Mouse (Mus musculus) forebrain, embryonic 16.5 days (tissue): ENCODE measurements around the gene Mettl16. TPM values are rescaled to one million over a fixed set of nuclear protein-coding genes. Genes with fewer than 3 reads are reported as not detected.
A peak's percentile ranks its signal among the peaks of the same experiment; 100 is the strongest.

Source experiments
- ATAC-seq: fragments of 200-750 bp; cut with Nextera tagmentation; 2 replicates; pipeline ENCODE4 v1.8.0; 2017; ENCODE audit warnings: mild to moderate bottlenecking, moderate library complexity
- H3K27ac ChIP-seq: fragments of 300-500 bp; sonication (generic); 2 replicates; pipeline ENCODE4 v1.5.1; 2014; ENCODE audit warnings: low read length, control low read depth
- H3K27me3 ChIP-seq: fragments of 300-500 bp; sonication (generic); replicated peaks from 2 replicates; pipeline ENCODE4 v1.6.1; 2014; ENCODE audit warnings: low read length; ENCODE audit not compliant: control insufficient read depth, insufficient read depth
- H3K36me3 ChIP-seq: fragments of 300-500 bp; sonication (generic); 2 replicates; pipeline ENCODE4 v1.6.1; 2014; ENCODE audit not compliant: control insufficient read depth, insufficient read depth
- H3K4me1 ChIP-seq: fragments of 300-500 bp; sonication (generic); replicated peaks from 2 replicates; pipeline ENCODE4 v1.6.1; 2014; ENCODE audit warnings: low read length; ENCODE audit not compliant: control insufficient read depth, insufficient read depth
- H3K4me2 ChIP-seq: fragments of 300-500 bp; sonication (generic); 2 replicates; pipeline ENCODE4 v1.6.1; 2014; ENCODE audit warnings: mild to moderate bottlenecking, low read length, control low read depth
- H3K4me3 ChIP-seq: fragments of 300-500 bp; sonication (generic); replicated peaks from 2 replicates; pipeline ENCODE4 v1.5.1; 2014; ENCODE audit warnings: mild to moderate bottlenecking, low read length, control low read depth
- H3K9ac ChIP-seq: fragments of 300-500 bp; sonication (generic); replicated peaks from 2 replicates; pipeline ENCODE4 v1.6.1; 2014; ENCODE audit warnings: low read depth, low read length, control low read depth
- H3K9me3 ChIP-seq: fragments of 300-500 bp; sonication (generic); 2 replicates; pipeline ENCODE4 v1.6.1; 2016; ENCODE audit warnings: low read length; ENCODE audit not compliant: control insufficient read depth
- WGBS: fragments of 180-500 bp; shearing (Covaris S2); extraction: QIAGEN DNeasy Blood & Tissue Kit; methylation state at CpG from one replicate; pipeline ENCODE4 v1.1.7; 2014; 5-methylcytosine and 5-hydroxymethylcytosine counted together
- polyA plus RNA-seq: library from polyadenylated mRNA; unstranded; fragments of >200 nt; fragmentation: Nextera tagmentation; extraction: Ambion mirVana; gene quantifications from 2 replicates; pipeline ENCODE4 v1.2.1, GENCODE M21; 2015

Gene Mettl16
- 57.5 and 58.7 TPM in 2 replicates for polyA plus RNA-seq

- Histone ChIP-seq H3K27me3 (no peaks in the 10 kb centered on the region), H3K36me3 (peaks cover 15% of the 10 kb centered on the region), H3K4me1 (peaks cover 15% of the 10 kb centered on the region), H3K9ac (peak within 1 kb of the TSS; percentile 81), H3K27ac (peak within 1 kb of the TSS; percentile 90), H3K9me3 (no peaks in the 10 kb centered on the region), H3K4me2 (peak within 1 kb of the TSS; percentile 63), H3K4me3 (peak within 1 kb of the TSS; percentile 80)
- under 1% methylated on average over 43 of the region's 43 CpGs for WGBS
- ATAC-seq = peak; percentile 97
Measured at GRCm38 (mm10) chr11:74770595-74771207, at the start of gene Mettl16. Gene Mettl16 (plus strand): TSS chr11:74770830.

- Histone ChIP-seq H3K9me3 (no peaks in the 10 kb centered on the region), H3K36me3 (no peaks in the 10 kb centered on the region), H3K27me3 (no peaks in the 10 kb centered on the region), H3K27ac (no peak overlapping the region), H3K4me1 (peaks cover 28% of the 10 kb centered on the region), H3K4me2 (peak overlapping the region; percentile 42), H3K9ac (no peak overlapping the region), H3K4me3 (no peak overlapping the region)
- no peak for ATAC-seq
- WGBS = 72% methylated on average over 2 of the region's 2 CpGs
Measured at GRCm38 (mm10) chr11:74721141-74721540, 49.5 kb upstream of the Mettl16 start.

GRCm38 (mm10) chr11:74721971-74722370 lies 48.7 kb upstream of the Mettl16 start:
- Histone ChIP-seq H3K9ac (peak overlapping the region; percentile 49; the same call in 1 of the 2 replicates), H3K27me3 (no peaks in the 10 kb centered on the region), H3K27ac (no peak overlapping the region), H3K9me3 (no peaks in the 10 kb centered on the region), H3K36me3 (no peaks in the 10 kb centered on the region), H3K4me1 (peaks cover 24% of the 10 kb centered on the region), H3K4me3 (peak overlapping the region; percentile 49), H3K4me2 (peak overlapping the region; percentile 82)
- no peak for ATAC-seq
- WGBS = 24% methylated on average over 3 of the region's 3 CpGs

DNA sequence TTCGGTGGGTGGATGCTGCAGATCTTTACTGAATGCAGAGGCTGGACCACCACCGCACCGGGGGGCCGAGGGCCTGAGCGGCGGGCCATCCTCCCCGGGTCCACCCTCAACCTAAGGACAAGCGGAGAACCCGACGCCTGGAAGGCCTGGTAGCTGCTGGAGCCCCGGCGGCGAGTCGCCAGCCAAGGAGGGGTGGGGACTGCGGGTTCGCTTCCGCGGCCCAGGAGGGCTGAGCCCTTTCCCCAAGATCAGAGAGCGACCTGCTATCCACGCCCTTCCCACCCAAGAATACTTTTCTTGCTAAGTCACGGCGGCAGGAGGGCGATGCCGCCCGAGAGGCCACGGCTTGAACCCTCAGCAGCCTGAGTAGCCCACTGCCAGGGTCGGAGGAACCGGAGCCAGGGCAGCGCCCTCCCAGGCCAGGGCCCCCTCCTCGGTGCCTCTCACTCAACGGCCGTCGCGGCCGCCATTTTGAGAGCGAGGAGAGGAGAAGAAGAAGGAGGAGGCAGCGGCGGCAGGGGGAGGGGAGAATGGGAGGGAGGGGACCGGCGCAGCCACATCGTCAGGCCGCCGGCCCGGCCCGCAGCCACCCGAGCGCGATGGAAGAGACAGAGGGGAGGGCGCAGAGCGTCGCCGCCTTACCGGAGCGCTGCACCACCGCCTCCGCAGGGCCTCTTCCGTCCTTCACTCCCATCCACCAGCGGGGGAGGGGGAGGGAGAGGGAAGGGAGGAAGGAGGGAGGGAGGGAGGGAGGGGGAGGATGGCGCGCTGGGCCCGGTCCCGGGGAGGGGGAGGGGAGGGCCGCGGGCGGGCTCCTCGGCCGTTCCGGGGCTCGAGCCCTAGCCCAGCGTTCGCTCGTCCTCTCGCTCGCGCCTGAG lies 47.0 kb upstream of the Mettl16 start:
- Histone ChIP-seq H3K27me3 (no peaks in the 10 kb centered on the region), H3K9ac (peak overlapping the region; percentile 97), H3K4me1 (peaks cover 24% of the 10 kb centered on the region), H3K27ac (peak overlapping the region; percentile 100), H3K36me3 (no peaks in the 10 kb centered on the region), H3K4me3 (peak overlapping the region; percentile 61), H3K9me3 (no peaks in the 10 kb centered on the region), H3K4me2 (peak overlapping the region; percentile 86)
- peak; percentile 81 for ATAC-seq
- under 1% methylated on average over 49 of the region's 75 CpGs for WGBS

DNA sequence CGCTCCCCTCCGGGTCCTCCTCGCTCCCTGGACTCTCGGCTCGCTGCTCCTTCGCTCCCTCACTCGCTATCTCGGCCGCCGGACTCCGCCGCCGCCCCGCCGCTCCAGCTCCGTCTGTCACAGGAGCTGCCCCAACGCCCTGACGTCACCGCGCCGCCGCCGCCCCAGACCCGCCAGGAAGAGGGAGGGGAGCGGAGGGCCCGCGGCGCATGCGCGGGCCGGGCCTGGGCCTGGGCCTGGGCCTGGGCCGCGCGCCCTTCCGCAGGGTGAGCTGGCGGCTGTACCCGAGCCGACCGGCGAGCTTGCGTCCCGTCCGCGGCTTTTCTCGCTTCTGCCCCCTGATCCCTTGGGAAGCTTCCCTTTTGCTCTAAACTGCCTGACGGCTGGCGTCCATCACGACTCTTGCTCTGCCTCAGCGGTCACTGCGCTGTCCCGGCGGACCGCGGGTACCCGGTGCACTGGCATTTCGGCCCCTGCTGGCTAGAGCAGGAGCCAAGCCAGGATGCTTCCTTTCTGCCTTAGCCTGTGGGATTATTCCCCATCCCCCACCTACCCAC lies 46.3 kb upstream of the Mettl16 start, which contains the start of gene Pafah1b1:
Pafah1b1 (minus strand) TSS at position 436 of the 557 bp plus-strand sequence.
- no peaks in the 10 kb centered on the region for H3K27me3 ChIP-seq
- no peaks in the 10 kb centered on the region for H3K9me3 ChIP-seq
- no peaks in the 10 kb centered on the region for H3K36me3 ChIP-seq
- peak within 1 kb of the TSS; percentile 100 for H3K27ac ChIP-seq
- ATAC-seq = peak; percentile 98
- H3K9ac ChIP-seq = peak within 1 kb of the TSS; percentile 97
- peak within 1 kb of the TSS; percentile 86 for H3K4me2 ChIP-seq
- H3K4me3 ChIP-seq = peak within 1 kb of the TSS; percentile 61
- H3K4me1 ChIP-seq = peaks cover 21% of the 10 kb centered on the region
- 0% methylated on average over 38 of the region's 56 CpGs for WGBS

DNA sequence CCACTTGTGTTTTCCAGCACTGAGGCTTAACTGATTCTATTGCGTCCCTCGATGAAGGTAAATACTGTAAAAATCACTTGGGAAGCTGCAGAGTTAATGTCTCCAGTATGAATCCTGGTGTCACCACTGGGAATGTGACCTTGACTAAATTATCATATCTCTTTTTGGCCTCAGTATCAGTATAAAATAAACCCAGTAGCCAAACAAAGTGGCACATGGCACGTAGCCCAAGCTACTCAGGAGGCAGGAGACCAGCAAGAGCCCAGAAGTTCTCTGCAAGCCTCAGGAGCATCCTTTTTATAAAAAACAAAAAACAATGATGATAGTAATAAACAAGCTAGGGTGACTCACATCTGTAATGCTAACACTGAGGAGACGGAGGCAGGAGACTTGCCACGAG lies 45.4 kb upstream of the Mettl16 start:
- peaks cover 15% of the 10 kb centered on the region for H3K4me1 ChIP-seq
- no peaks in the 10 kb centered on the region for H3K9me3 ChIP-seq
- no peak overlapping the region for H3K4me3 ChIP-seq
- no peak overlapping the region for H3K4me2 ChIP-seq
- 62% methylated on average over 5 of the region's 5 CpGs for WGBS
- ATAC-seq = no peak
- H3K9ac ChIP-seq = peak overlapping the region; percentile 25; the same call in 1 of the 2 replicates
- H3K27me3 ChIP-seq = no peaks in the 10 kb centered on the region
- H3K27ac ChIP-seq = peak overlapping the region; percentile 12; the same call in 1 of the 2 replicates
- no peaks in the 10 kb centered on the region for H3K36me3 ChIP-seq

DNA sequence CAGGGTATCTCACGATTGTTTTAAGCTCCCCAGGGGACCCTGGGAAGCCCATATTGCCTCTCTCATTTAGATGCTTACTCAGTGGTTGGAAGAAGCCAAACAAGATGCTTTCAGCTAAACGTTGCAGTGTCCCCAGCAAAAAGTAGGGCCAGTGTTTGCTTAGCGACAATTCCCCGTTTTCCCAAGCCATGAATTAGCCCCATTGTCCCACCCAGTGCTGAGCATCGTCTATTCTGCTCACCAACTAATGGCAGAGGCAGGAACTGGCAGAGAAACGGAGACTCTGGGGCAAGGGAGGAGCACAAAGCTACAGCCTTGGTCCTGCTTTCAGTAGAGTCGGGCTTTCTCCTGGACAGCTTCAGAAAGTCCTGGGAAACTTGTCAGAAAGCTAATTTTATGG lies 35.7 kb upstream of the Mettl16 start:
- no peaks in the 10 kb centered on the region for H3K9me3 ChIP-seq
- H3K27me3 ChIP-seq = no peaks in the 10 kb centered on the region
- H3K4me2 ChIP-seq = no peak overlapping the region
- no peak for ATAC-seq
- no peak overlapping the region for H3K27ac ChIP-seq
- no peaks in the 10 kb centered on the region for H3K36me3 ChIP-seq
- WGBS = 9% methylated on average over 7 of the region's 7 CpGs
- no peak overlapping the region for H3K9ac ChIP-seq
- no peaks in the 10 kb centered on the region for H3K4me1 ChIP-seq
- no peak overlapping the region for H3K4me3 ChIP-seq

DNA sequence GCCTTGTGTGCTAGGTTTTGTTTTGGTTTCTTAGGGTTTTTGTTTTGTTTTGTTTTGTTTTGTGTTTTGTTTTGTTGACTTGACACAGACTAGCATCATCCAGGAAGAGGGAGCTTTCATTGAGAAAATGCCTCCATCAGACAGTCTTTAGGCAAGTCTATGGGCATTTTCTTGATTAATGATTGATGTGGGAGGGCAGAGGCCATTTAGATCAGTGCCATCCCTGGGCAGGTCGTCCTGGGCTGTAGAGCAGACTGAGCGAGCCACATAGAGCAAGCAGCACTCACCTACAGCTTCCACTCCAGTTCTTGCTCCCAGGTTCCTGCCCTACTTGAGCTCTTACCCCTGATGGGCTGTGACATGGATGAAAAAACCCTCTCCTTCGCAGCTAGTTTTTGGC lies 32.8 kb upstream of the Mettl16 start:
- Histone ChIP-seq H3K4me2 (no peak overlapping the region), H3K27me3 (no peaks in the 10 kb centered on the region), H3K4me3 (no peak overlapping the region), H3K9me3 (no peaks in the 10 kb centered on the region), H3K36me3 (no peaks in the 10 kb centered on the region), H3K27ac (no peak overlapping the region), H3K4me1 (no peaks in the 10 kb centered on the region), H3K9ac (no peak overlapping the region)
- 71% methylated on average over 3 of the region's 3 CpGs for WGBS
- no peak for ATAC-seq

DNA sequence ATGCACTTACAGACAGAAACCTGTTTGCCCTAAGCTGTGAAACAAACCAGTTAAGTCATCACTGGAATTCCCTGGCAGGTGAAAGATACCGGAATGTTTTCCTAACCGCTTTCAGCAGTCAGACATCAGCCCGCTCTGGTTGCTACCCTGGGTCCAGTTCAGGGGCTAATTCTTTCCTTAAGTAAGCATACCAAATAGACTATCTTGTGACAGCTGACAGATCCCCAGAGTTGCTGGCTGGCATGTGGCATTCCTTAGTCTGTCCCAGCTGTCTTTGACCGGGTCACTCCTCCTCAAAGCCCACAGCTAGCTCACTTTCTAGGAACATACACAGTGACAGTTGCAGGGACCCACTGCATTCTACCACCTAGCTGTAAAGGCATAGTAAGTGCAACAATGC lies 22.6 kb upstream of the Mettl16 start:
- Histone ChIP-seq H3K4me1 (no peaks in the 10 kb centered on the region; the same call in 1 of the 2 replicates), H3K36me3 (no peaks in the 10 kb centered on the region), H3K27me3 (no peaks in the 10 kb centered on the region), H3K9ac (no peak overlapping the region), H3K4me3 (no peak overlapping the region), H3K9me3 (no peaks in the 10 kb centered on the region), H3K27ac (no peak overlapping the region), H3K4me2 (no peak overlapping the region)
- ATAC-seq = no peak
- WGBS = 82% methylated on average over 4 of the region's 4 CpGs
